Mouse (Mus musculus) limb, embryonic 14.5 days (tissue): ENCODE data around the gene Ccdc12. TPM values are rescaled to one million over a fixed set of nuclear protein-coding genes. Genes with fewer than 3 reads are reported as not detected.

Experiments
- ATAC-seq: fragments of 200-750 bp; cut with Nextera tagmentation; 2 replicates; pipeline ENCODE4 v1.8.0; 2017; ENCODE audit warnings: low read depth, moderate number of reproducible peaks, moderate TSS enrichment; ENCODE audit not compliant: low FRiP score
- DNase-seq: peaks from one replicate; pipeline ENCODE4 v3.0.0-alpha.2; 2015; ENCODE audit warnings: low spot score
- H3K27ac ChIP-seq: fragments of 300-500 bp; sonication (generic); replicated peaks from 2 replicates; pipeline ENCODE4 v1.5.1; 2014; ENCODE audit warnings: low read depth, mild to moderate bottlenecking, low read length, moderate library complexity, mixed read lengths
- H3K27me3 ChIP-seq: fragments of 300-500 bp; sonication (generic); 2 replicates; pipeline ENCODE4 v1.6.1; 2014; ENCODE audit warnings: low read length, mixed read lengths; ENCODE audit not compliant: control insufficient read depth, insufficient read depth
- H3K36me3 ChIP-seq: fragments of 300-500 bp; sonication (generic); 2 replicates; pipeline ENCODE4 v1.6.1; 2014; ENCODE audit warnings: mild to moderate bottlenecking, low read length, moderate library complexity, mixed read lengths; ENCODE audit not compliant: control insufficient read depth, insufficient read depth
- H3K4me1 ChIP-seq: fragments of 300-500 bp; sonication (generic); 2 replicates; pipeline ENCODE4 v1.6.1; 2014; ENCODE audit warnings: antibody characterized with exemption, low read length, mixed read lengths; ENCODE audit not compliant: control insufficient read depth, insufficient read depth
- H3K4me2 ChIP-seq: fragments of 300-500 bp; sonication (generic); replicated peaks from 2 replicates; pipeline ENCODE4 v1.6.1; 2014; ENCODE audit warnings: low read depth, mild to moderate bottlenecking, low read length, moderate library complexity; ENCODE audit not compliant: severe bottlenecking
- H3K4me3 ChIP-seq: fragments of 300-500 bp; sonication (generic); replicated peaks from 2 replicates; pipeline ENCODE4 v1.5.1; 2014; ENCODE audit warnings: low read length
- H3K9ac ChIP-seq: fragments of 300-500 bp; sonication (generic); 2 replicates; pipeline ENCODE4 v1.6.1; 2014; ENCODE audit warnings: mild to moderate bottlenecking, low read depth, low read length, moderate library complexity; ENCODE audit not compliant: severe bottlenecking
- H3K9me3 ChIP-seq: fragments of 300-500 bp; sonication (generic); 2 replicates; pipeline ENCODE4 v1.6.1; 2016; ENCODE audit warnings: low read length; ENCODE audit not compliant: control insufficient read depth
- POLR2A ChIP-seq: fragments of 200-500 bp; IDR thresholded peaks from 2 replicates; pipeline ENCODE4 v1.8.0; 2012; ENCODE audit warnings: inconsistent platforms, mild to moderate bottlenecking, moderate library complexity, borderline replicate concordance; ENCODE audit not compliant: insufficient read depth, insufficient read length; ENCODE audit errors: extremely low read depth
- WGBS: fragments of 180-500 bp; shearing (Covaris S2); extraction: QIAGEN DNeasy Blood & Tissue Kit; methylation state at CpG from one replicate; pipeline ENCODE4 v1.1.7; 2014; 5-methylcytosine and 5-hydroxymethylcytosine counted together
- polyA plus RNA-seq, 2 experiments: library from polyadenylated mRNA; depleted of rRNA in 1 of 2; stranded (reverse) in 1 of 2; unstranded in 1 of 2; fragments of >200 nt; fragmentation: Nextera tagmentation in 1 of 2; extraction: Ambion mirVana in 1 of 2; gene quantifications; 2 replicates each; pipeline versions ENCODE4 v1.2.1 to v1.2.3; 2012 to 2014

The Ccdc12 gene
- polyA plus RNA-seq, 2 experiments = 83.8 to 102 TPM

DNA sequence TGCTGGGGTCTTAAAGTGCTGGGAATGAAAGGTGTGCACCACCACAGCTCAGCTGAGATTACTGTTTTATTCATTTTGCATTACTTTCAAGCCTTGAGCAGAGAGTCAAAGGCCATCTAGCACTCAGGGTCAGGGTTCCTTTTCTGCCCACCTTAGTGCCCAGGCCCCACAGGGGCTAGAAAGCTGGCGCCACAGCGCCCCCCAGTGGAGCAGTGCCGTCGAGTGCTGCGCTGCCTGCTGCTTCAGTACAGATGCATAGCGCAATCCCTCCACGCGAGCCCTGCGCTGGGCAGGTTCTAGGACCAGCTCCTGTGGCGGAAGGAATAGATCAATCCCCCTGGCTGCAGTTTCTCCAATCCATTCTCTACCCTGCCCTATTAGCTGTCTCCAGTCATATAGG is 25.1 kb upstream of the Ccdc12 start:
- DNase-seq (peak; percentile 73), ATAC-seq (no peak)
- H3K4me1 ChIP-seq = 0 out of 2 replicates have a peak, but pooled peaks cover 5% of the 10 kb centered on the region
- H3K4me2 ChIP-seq = peak overlapping the region; percentile 47
- H3K36me3 ChIP-seq = no peaks in the 10 kb centered on the region
- H3K27me3 ChIP-seq = peaks cover 15% of the 10 kb centered on the region
- 17% methylated on average over 10 of the region's 10 CpGs for WGBS
- H3K9ac ChIP-seq = no peak overlapping the region
- peak overlapping the region; percentile 24 for H3K4me3 ChIP-seq
- no peak overlapping the region for H3K27ac ChIP-seq
- no peak for TF ChIP-seq POLR2A
- no peaks in the 10 kb centered on the region for H3K9me3 ChIP-seq

- peak overlapping the region; percentile 24 for H3K4me3 ChIP-seq
- peak overlapping the region; percentile 47 for H3K4me2 ChIP-seq
- H3K9ac ChIP-seq = no peak overlapping the region
- H3K4me1 ChIP-seq = 0 out of 2 replicates have a peak, but pooled peaks cover 5% of the 10 kb centered on the region
- no peaks in the 10 kb centered on the region for H3K9me3 ChIP-seq
- TF ChIP-seq POLR2A = no peak
- H3K36me3 ChIP-seq = no peaks in the 10 kb centered on the region
- ATAC-seq = no peak
- WGBS = 19% methylated on average over 30 of the region's 30 CpGs
- H3K27me3 ChIP-seq = peaks cover 15% of the 10 kb centered on the region
- no peak overlapping the region for H3K27ac ChIP-seq
- DNase-seq = no peak
Measured at GRCm38 (mm10) chr9:110631651-110632275, 24.5 kb upstream of the Ccdc12 start.

DNA sequence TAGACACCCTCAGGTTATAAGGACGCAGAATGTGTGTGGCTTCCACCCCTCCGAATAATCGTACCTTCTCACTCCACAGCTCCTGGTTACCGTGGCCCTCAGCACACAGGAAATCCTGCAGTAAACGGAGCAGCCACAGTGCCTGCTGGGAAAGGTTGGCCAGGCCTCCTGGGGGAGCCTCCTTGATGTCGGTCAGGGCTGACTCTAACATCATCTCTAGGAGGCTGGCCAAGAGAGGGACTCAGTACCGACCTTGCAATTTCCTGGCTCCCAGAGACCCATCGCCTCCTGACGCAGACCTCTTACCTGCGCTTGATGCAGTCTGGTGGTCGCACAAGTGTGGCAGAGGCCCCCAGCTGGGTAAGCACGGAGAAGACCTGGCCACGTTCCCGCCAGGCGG is 23.6 kb upstream of the Ccdc12 start:
- 73% methylated on average over 14 of the region's 15 CpGs for WGBS
- no peak overlapping the region for H3K4me3 ChIP-seq
- H3K27me3 ChIP-seq = peaks cover 15% of the 10 kb centered on the region
- no peak overlapping the region for H3K27ac ChIP-seq
- no peaks in the 10 kb centered on the region for H3K36me3 ChIP-seq
- no peak overlapping the region for H3K4me2 ChIP-seq
- DNase-seq (no peak), ATAC-seq (no peak)
- no peaks in the 10 kb centered on the region for H3K9me3 ChIP-seq
- H3K4me1 ChIP-seq = 0 out of 2 replicates have a peak, but pooled peaks cover 5% of the 10 kb centered on the region
- no peak overlapping the region for H3K9ac ChIP-seq
- TF ChIP-seq POLR2A = no peak

- Histone ChIP-seq H3K36me3 (no peaks in the 10 kb centered on the region), H3K4me3 (no peak overlapping the region), H3K27me3 (peaks cover 15% of the 10 kb centered on the region), H3K9me3 (no peaks in the 10 kb centered on the region), H3K4me2 (no peak overlapping the region), H3K27ac (no peak overlapping the region), H3K9ac (no peak overlapping the region), H3K4me1 (0 out of 2 replicates have a peak, but pooled peaks cover 5% of the 10 kb centered on the region)
- no peak for ATAC-seq
- TF ChIP-seq POLR2A = no peak
- no peak for DNase-seq
- WGBS = 78% methylated on average over 17 of the region's 17 CpGs
Measured at GRCm38 (mm10) chr9:110633882-110634281, 22.4 kb upstream of the Ccdc12 start.

DNA sequence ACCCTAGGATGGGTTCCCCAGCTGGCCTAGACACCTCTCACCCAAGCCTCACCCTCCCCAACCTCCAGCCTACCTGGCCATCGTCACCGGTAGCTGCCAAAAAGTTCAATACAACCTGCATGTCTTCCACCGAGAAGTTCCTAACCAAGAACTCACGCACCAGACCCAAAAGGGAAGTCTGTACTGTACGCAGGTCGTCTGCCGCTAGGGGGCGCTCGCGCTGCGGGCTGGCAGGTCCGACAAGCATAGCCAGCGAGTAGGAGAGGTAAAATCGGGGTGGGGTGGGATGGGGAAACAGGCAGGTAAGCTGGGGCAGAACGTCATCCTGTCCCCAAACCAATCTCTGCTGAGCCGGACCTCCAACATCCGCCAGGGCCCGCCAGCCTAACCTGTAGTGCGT is 21.1 kb upstream of the Ccdc12 start:
- ATAC-seq (peak; percentile 45; the same call in 1 of the 2 replicates), DNase-seq (peak; percentile 49)
- TF ChIP-seq POLR2A = no peak
- 8% methylated on average over 18 of the region's 19 CpGs for whole genome bisulfite sequencing
- Histone ChIP-seq H3K4me1 (0 out of 2 replicates have a peak, but pooled peaks cover 5% of the 10 kb centered on the region), H3K4me2 (no peak overlapping the region), H3K27me3 (peaks cover 15% of the 10 kb centered on the region), H3K9me3 (no peaks in the 10 kb centered on the region), H3K36me3 (no peaks in the 10 kb centered on the region), H3K27ac (no peak overlapping the region), H3K4me3 (no peak overlapping the region), H3K9ac (no peak overlapping the region)
